Mouse (Mus musculus) mesoderm, embryonic 11.5 days (tissue): ENCODE results near the gene Myo1b.
"Not testable (repeated sequence)": the region's sequence is repeated elsewhere in the genome, so short reads cannot be mapped to it uniquely, and the experiment has no call there.

ENCODE experiments used
- DNase-seq: peaks from one replicate; pipeline ENCODE4 v3.0.0-alpha.2; 2012; ENCODE audit warnings: low read depth, low spot score

The Myo1b gene

DNA sequence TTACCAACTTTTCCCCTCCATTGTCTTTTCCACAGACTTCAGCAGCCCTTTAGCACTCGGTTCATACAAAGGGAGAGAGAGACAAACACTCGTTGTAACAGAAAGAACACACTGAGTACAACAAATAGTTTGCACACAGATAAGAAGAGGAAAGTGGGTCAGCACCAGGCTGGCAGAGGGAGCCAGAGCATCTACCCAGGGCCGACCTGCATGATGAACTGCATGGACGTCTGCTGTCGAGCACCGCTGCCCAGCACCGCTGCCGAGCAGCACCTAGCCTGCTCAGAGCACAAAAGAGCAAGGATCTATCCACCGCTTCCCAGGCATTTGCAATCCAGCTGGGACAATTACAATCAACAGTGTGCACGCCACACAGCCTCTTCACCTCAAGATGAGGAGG is 19.9 kb downstream of the Myo1b start:
- no peak for DNase-seq

DNA sequence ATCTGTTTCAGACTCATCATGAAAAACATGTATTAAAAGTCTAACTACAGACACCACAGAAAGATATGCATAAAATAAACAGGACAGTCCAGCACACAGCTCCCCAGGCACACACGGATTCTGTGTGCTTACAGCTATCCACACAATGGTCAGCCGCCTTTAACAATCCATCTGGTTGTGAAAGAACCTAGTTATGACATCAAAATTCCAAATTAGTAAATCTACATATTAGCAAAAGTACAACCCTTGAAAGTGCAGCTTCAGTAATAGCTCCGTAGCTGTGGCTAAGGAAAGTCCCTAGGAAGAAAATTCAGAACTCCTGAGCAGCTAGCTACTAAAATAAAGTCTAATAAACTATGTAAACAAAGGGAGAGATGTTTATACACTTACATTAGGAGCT is 21.1 kb downstream of the Myo1b start:
- DNase-seq, result no peak

DNA sequence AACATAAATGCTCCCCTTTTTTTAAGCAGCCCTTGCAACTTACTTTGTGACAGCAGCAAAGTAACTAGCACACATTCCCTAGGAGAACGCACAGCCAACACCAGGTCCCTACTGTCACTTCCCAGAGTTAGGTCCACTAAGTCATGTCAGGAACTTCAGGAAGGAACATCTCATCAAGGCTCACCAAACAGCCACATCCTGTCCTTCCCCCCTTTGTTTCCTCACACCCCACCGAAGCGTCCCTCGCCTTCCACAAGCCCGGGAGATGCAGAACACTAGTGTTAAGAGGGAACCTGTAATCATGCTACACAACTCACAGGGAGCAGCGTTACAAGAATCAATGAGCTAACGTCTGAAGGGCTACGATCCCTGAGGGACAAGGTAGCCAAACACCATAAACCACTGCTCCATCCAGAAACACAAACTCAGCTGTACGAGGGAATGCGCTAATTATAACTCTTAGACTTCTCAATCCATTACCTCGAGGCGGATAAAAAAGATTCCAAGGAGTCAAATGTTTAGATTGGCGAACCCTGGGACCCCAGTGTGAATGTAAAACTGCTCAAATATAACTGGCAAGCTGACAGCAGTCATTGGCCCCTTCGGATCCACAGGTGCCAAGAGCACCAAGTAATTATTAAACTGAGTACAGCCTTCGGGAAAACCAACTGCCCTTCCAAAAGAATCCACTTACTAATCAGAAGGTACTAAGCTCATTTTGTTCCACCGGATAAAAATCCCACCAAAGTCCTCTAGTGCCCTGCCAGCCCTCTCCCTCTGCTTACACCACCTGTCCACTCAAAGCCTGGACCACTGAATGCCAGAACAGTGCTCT is 22.1 kb downstream of the Myo1b start:
- no peak for DNase-seq

DNA sequence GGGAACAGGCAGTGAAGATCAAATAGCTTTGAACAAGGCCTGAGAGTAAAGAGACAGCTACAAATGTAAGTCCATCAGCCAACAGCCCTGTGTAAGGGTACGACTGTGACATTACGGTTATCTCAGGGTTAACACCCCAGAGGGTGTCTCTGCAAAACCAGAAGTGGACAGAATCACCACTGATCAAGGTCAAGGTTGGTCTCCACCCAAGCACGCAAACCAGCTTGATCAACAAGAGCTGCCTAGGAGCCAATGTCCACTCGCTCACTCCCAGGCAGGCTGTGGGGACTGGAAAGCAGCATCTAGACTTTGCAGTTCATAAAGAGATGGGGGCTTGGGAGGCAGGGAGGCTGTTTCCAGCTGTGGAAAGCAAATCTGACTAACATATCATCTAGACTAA is 23.9 kb downstream of the Myo1b start:
- DNase-seq, result no peak

DNA sequence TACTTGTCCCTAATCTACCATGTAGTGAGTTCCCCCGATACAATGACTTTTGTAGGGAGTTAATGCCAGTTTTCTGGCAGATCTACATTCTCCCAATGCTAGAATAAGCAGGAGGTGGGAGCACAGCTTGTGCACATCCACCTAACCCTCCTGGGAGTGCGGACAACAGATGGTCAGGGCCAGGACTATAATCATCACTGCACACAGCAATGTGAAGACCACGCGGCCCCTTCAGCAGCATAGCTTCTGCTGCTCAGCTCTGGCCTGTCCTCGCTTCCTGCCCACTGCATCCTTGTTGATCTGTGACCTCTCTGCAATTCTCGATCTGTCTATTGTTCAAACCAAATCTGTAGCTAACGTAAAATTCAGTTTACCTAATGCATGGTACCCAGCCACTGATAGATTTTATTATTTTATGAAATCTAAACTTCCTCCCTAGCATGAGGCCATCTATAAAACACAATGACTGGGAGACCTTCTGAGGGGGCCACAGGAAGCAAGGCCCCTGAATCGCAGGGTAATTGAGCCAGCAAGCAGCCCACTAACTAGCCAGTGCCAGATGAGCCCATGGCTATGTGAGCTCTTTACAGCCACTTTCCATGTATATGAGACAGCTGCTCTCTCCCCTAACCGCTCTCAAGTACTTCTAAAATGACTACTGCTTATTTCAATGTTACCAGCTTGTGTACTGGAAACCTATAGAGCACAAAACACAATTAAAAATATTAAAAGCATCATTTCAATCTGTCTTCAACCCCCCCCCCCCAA is 27.6 kb downstream of the Myo1b start:
- no peak for DNase-seq

DNA sequence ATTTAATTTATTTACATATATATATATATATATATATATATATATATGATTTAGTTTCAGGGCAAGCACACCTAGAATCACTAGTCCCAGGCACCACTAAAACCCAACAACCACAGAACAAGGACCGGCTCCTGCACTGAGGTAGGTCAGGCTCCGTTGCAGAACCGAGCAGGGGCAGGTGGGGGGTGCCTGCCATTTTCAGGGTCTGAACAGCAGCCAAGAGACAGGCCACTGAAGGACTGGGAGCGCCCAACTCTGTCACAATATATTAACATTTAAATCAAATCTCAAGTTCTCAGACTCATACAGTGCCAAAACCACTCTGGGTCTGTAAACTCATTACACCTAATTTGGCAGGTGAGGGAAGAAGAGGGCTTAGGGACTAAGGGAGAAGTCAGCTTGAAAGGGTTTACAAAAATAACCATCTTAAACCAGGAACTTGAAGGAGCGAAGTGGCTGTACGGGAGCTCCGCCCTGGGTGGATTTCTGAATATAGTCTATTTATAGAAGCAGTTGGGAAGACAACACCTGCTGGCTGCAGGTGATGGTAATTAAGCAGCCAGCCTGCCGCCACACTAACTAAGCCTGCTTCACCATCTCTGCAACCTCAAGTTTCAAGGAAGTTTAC is 30.4 kb downstream of the Myo1b start:
- no peak for DNase-seq

GRCm38 (mm10) chr1:51883211-51883610 is 32.7 kb downstream of the Myo1b start:
- DNase-seq, result no peak

DNA sequence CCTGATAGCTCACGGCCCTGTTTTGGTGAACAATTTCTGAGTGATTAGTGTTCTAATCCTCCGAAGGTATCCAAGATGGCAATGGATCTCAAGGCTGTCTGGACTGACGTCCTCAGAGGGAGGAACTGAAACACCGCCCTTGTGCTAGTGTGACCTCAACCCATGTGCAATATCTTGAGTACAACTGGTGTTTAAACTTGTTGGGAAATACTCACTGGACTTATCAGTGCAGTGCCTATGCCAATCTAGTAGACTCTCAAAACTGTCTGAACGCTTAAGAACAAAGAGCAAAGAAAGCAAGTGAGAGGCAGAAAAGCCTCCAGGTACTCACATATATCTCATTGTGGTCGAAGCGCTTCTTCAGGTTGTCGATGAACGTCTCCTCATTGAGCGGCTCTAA is 33.1 kb downstream of the Myo1b start:
- no peak for DNase-seq

GRCm38 (mm10) chr1:51879927-51880814 is 35.7 kb downstream of the Myo1b start:
- no peak for DNase-seq

GRCm38 (mm10) chr1:51879333-51879770 is 36.5 kb downstream of the Myo1b start:
- no peak for DNase-seq

DNA sequence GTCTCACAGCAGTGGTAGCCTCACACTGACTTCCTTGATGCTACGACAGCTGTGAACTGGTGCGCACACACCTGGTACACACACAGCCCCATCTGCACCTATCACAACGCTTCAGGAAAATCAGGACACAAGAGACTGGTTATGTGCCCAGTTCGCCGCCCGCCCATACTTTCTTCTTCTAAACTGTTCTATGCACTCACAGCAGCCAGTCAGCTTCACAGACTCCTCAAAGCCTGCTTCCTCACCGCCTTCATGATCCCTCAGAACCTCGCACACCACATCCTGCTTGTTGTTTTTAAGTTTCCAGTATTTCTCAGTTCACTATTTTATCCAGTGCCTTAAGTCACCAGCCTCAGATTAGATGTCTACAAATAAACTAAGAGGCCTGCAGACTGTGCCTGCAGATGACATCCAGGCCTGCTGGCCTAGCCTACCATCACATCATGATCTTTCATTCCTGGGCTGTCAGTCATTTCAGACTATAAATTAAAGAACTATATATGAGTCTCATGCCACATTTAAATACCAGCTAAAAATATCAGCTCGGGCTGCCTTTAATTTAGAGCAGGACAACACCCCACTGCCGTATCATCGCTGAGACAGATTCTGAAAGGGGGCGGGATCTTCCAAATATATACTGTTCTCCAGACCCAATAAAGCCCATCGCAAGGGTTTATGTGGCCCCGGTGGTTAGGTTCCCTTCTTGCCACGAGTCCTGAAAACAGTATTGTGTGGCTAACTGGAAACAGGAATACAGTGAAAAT is 40.2 kb downstream of the Myo1b start:
- no peak for DNase-seq

DNA sequence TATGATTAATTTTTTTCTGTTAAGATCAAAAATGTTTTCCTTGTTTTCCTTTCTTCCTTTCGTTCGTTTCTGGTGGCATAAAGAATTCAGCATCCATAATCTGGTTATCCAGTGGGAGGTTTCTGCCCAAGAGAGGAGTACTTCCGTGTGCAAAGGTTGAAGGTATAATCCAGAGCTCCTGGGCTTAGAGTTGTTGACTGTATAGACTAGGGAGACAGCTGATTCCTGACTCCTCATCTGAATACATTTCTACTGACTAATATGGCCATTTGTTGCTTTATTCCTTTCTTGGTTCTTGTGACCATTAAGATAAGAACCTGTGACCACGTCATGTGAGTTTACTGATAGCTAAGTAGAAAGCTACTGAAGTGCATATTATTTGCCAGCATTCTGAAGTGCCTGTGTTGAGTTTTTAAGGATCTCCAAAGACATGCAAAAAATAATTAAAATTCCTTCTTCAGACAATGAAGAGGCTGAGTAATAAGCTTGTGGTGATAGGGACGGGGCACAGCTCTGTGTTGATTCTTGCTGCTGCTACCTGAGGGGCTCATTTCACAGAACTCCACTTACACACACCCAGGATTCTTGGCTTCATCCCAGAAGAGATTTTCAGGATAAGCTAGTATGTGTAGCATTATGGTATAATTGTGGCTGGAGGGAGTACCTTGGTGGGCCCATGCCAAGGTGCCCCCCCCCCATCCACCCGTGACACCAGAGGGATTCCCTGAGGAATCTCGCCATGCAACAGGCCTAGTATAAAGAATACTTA is 43.2 kb downstream of the Myo1b start:
- no peak for DNase-seq

DNA sequence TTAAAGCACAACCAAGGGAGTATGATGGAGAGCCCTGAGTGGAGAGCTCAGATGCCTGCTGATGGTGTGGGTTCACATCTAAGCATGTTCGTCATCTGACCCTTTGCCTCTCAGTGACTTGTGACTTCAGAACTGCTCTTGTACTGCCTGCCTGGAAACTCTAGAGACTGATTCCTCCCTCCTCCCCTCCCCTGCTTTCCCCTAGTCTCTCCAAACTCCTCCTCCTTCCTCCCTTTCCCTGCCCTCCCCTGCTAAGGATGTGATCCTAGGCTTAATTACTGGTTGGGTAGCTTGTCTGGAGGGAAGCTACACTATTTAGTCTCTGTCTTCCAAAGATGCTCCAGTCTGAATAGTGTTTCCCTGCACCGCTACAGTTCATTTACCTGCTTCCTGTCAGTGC is 44.6 kb downstream of the Myo1b start:
- DNase-seq, result not testable (repeated sequence)

DNA sequence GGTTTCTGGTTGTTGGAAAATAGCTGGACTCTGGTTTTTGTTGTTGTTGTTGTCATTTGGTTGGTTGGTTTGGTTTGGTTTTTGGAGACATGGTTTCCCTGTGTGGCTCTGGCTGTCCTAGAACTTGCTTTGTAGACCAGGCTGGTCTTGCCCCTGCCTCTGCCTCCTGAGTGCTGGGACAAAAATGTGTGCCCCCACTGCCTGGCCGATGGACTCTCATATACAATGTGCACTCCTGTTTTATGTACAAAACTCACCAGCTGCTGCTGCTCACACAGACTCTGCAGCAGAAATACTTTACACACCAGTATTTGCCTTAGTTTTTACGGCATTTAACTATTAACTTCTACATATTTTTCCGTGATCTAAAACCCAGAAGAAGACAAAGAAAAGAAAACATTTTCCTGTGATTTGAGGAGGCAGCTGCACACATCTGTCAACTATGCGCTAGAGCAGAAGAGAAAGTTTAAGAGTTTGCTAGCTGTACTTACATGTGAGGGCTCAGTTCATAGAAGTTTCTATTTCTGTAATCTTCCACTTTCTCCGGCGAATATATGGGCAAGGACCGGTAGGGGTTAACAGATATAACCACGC is 52.9 kb downstream of the Myo1b start:
- no peak for DNase-seq

DNA sequence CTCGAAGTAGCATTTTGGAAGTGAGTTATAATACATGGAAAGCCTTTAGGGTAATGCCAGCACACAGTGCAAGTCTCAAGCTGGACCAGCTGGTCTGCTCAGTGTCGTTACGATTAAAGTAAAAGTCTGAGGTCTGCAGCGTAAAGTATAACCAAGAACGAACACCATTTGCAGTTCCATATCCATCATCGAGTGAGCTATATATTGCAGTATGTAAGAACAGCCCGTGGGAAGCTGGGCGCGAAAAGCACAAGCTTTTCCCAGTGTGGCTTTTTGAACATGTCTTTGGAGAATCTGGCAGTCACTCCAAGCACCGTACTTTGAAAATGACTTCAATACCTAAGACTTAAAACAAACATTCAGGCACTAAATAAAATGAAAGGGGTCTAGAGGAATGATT is 55.0 kb downstream of the Myo1b start:
- no peak for DNase-seq

DNA sequence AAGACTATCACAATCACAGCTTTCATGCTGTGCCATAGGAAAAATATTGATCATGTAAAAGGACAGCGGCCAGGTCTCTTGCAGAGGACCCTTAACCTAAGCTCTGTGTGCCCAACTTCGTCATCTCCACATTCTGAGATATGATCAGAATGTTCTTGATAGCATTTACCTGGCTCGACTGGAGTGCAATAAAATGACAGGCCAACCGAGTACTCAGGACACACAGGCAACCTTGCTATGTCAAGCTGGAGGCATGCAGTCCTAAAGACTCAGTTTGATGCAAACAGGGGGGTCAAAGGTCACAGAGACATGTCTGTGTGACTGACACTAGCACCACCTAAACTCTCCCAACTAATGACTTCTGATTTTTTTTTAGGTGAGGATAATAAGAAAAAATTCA is 58.9 kb downstream of the Myo1b start:
- DNase-seq, result no peak

- no peak for DNase-seq
Measured at GRCm38 (mm10) chr1:51856245-51856915, 59.5 kb downstream of the Myo1b start.

- no peak for DNase-seq
Measured at GRCm38 (mm10) chr1:51855541-51856244, 60.2 kb downstream of the Myo1b start.
